In genomic region chr4:154141009-154141867, GRCm38 (mm10) we compare ENCODE assay signal across 8 mouse cellular contexts. TPM values are rescaled to one million over a fixed set of nuclear protein-coding genes. Genes with fewer than 3 reads are reported as not detected.
A peak's percentile ranks its signal among the peaks of the same experiment; 100 is the strongest.
DNase-seq lines count a peak whose midpoint lies in the region; ATAC-seq lines count a peak whose summit lies in the region.

No protein-coding gene starts in this region.

- WGBS in heart, embryonic 11.5 days (ENCODE audit: insufficient replicate concordance) = 2% methylated on average over 42 of the region's 42 CpGs
- WGBS in hindbrain, embryonic 11.5 days = 2% methylated on average over 42 of the region's 42 CpGs
- WGBS in midbrain, embryonic 13.5 days = 2% methylated on average over 42 of the region's 42 CpGs

- ATAC-seq in heart, embryonic 11.5 days (replicated peaks; ENCODE audit: insufficient number of reproducible peaks, low FRiP score, low TSS enrichment) = no peak
- no peak for ATAC-seq in hindbrain, embryonic 11.5 days (ENCODE audit: low FRiP score)
- no peak for ATAC-seq in midbrain, embryonic 13.5 days
- no peak for ATAC-seq in activated CD4-positive, CD25-positive, alpha-beta regulatory T cell, adult 4 months

- peak overlapping the region; percentile 87 for H3K4me3 ChIP-seq in heart, embryonic 11.5 days (ENCODE audit: low read depth, low read length)
- no peak overlapping the region for H3K4me3 ChIP-seq in hindbrain, embryonic 11.5 days (ENCODE audit: low read depth, low read length)
- H3K4me3 ChIP-seq in midbrain, embryonic 13.5 days (replicated peaks) = peak overlapping the region; percentile 67

- H3K27ac ChIP-seq in heart, embryonic 11.5 days (ENCODE audit: low read depth, low read length) = no peak overlapping the region
- H3K27ac ChIP-seq in hindbrain, embryonic 11.5 days (ENCODE audit: low read depth, low read length) = no peak overlapping the region
- no peak overlapping the region for H3K27ac ChIP-seq in midbrain, embryonic 13.5 days

- intact Hi-C loops in heart, postnatal 14 days (cut with DNase I) = no loop called here

- DNase-seq in heart, postnatal 14 days = no peak
- peak; percentile 25 for DNase-seq in R1 (ENCODE audit: low read depth, low spot score)
- peak; percentile 58 for DNase-seq in hindbrain, embryonic 11.5 days (ENCODE audit: low spot score)
- DNase-seq in adrenal gland, postnatal 25 days = no peak
- DNase-seq in lung, postnatal 10 days = no peak

- no peak overlapping the region for H3K9ac ChIP-seq in heart, embryonic 11.5 days (ENCODE audit: low read depth, low read length)
- no peak overlapping the region for H3K9ac ChIP-seq in hindbrain, embryonic 11.5 days (ENCODE audit: low read depth, low read length)
- no peak overlapping the region for H3K9ac ChIP-seq in midbrain, embryonic 13.5 days (replicated peaks)

- peaks cover 55% of the 10 kb centered on the region for H3K27me3 ChIP-seq in heart, embryonic 11.5 days (ENCODE audit: control insufficient read depth, insufficient read depth, low read length)
- peaks cover 50% of the 10 kb centered on the region for H3K27me3 ChIP-seq in hindbrain, embryonic 11.5 days (ENCODE audit: control insufficient read depth, insufficient read depth, low read length)
- H3K27me3 ChIP-seq in midbrain, embryonic 13.5 days = peaks cover 56% of the 10 kb centered on the region

- H3K9me3 ChIP-seq in heart, embryonic 11.5 days (replicated peaks; ENCODE audit: control insufficient read depth, low read length) = no peaks in the 10 kb centered on the region
- no peaks in the 10 kb centered on the region for H3K9me3 ChIP-seq in hindbrain, embryonic 11.5 days (ENCODE audit: control insufficient read depth, low read length)
- no peaks in the 10 kb centered on the region for H3K9me3 ChIP-seq in midbrain, embryonic 13.5 days

- peaks cover 12% of the 10 kb centered on the region for H3K4me1 ChIP-seq in heart, embryonic 11.5 days (ENCODE audit: control insufficient read depth, insufficient read depth, low read length)
- H3K4me1 ChIP-seq in hindbrain, embryonic 11.5 days (replicated peaks; ENCODE audit: control insufficient read depth, insufficient read depth, low read length) = peaks cover 10% of the 10 kb centered on the region; the same call in 1 of the 2 replicates
- peaks cover 44% of the 10 kb centered on the region for H3K4me1 ChIP-seq in midbrain, embryonic 13.5 days (replicated peaks)

- H3K36me3 ChIP-seq in heart, embryonic 11.5 days (ENCODE audit: control insufficient read depth, insufficient read depth, low read length) = no peaks in the 10 kb centered on the region
- no peaks in the 10 kb centered on the region for H3K36me3 ChIP-seq in hindbrain, embryonic 11.5 days (ENCODE audit: control insufficient read depth, insufficient read depth, low read length)
- H3K36me3 ChIP-seq in midbrain, embryonic 13.5 days = peaks cover 10% of the 10 kb centered on the region

- H3K4me2 ChIP-seq in heart, embryonic 11.5 days = peak overlapping the region; percentile 96
- H3K4me2 ChIP-seq in hindbrain, embryonic 11.5 days (replicated peaks; ENCODE audit: low read depth, low read length) = no peak overlapping the region
- peak overlapping the region; percentile 80 for H3K4me2 ChIP-seq in midbrain, embryonic 13.5 days (replicated peaks)

RNA-seq across cellular contexts. Expression of gene Wrap73, which starts 0.9 kb away (rescaled TPM):
- polyA plus RNA-seq in heart, embryonic 11.5 days (2014; fragmentation: Nextera tagmentation; extraction: Ambion mirVana) = 22.1 and 26.5 TPM in 2 replicates
- 10 to 100 TPM; 12.6 to 13.5 TPM for total RNA-seq in heart, postnatal 14 days (2021)
- 43.8 and 45.9 TPM in 2 replicates for polyA plus RNA-seq in hindbrain, embryonic 11.5 days (2014; fragmentation: Nextera tagmentation; extraction: Ambion mirVana)
- 47.8 and 50.9 TPM in 2 replicates for polyA plus RNA-seq in midbrain, embryonic 13.5 days (2015; fragmentation: Nextera tagmentation; extraction: Ambion mirVana)
- 10 to 100 TPM; 24.9 to 31.7 TPM for polyA plus RNA-seq in activated CD4-positive, CD25-positive, alpha-beta regulatory T cell, adult 4 months (2017; shearing (Covaris generic))
- total RNA-seq in adrenal gland, postnatal 25 days (2021) = 16.1 and 21.1 TPM in 2 replicates

RNA-seq across cellular contexts. Expression of gene Trp73, which starts 1.2 kb away (rescaled TPM):
- not detected in 2 replicates for polyA plus RNA-seq in heart, embryonic 11.5 days (2014; fragmentation: Nextera tagmentation; extraction: Ambion mirVana)
- total RNA-seq in heart, postnatal 14 days (2021) = under 1 TPM; 0.05 to 0.07 TPM
- polyA plus RNA-seq in hindbrain, embryonic 11.5 days (2014; fragmentation: Nextera tagmentation; extraction: Ambion mirVana) = 1.6 and 2.2 TPM in 2 replicates
- polyA plus RNA-seq in midbrain, embryonic 13.5 days (2015; fragmentation: Nextera tagmentation; extraction: Ambion mirVana) = 0.55 and 1.5 TPM in 2 replicates
- polyA plus RNA-seq in activated CD4-positive, CD25-positive, alpha-beta regulatory T cell, adult 4 months (2017; shearing (Covaris generic)) = not detected
- total RNA-seq in adrenal gland, postnatal 25 days (2021) = not detected in 2 replicates

RNA-seq across cellular contexts. Expression of gene Tprgl, which starts 19.2 kb away (rescaled TPM):
- polyA plus RNA-seq in heart, embryonic 11.5 days (2014; fragmentation: Nextera tagmentation; extraction: Ambion mirVana) = 125 and 135 TPM in 2 replicates
- 100 to 1,000 TPM; 121 to 126 TPM for total RNA-seq in heart, postnatal 14 days (2021)
- polyA plus RNA-seq in hindbrain, embryonic 11.5 days (2014; fragmentation: Nextera tagmentation; extraction: Ambion mirVana) = 139 and 141 TPM in 2 replicates
- polyA plus RNA-seq in midbrain, embryonic 13.5 days (2015; fragmentation: Nextera tagmentation; extraction: Ambion mirVana) = 161 and 173 TPM in 2 replicates
- 10 to 100 TPM; 24.7 to 26.7 TPM for polyA plus RNA-seq in activated CD4-positive, CD25-positive, alpha-beta regulatory T cell, adult 4 months (2017; shearing (Covaris generic))
- total RNA-seq in adrenal gland, postnatal 25 days (2021) = 143 and 163 TPM in 2 replicates

RNA-seq across cellular contexts. Expression of gene Megf6, which starts 29.3 kb away (rescaled TPM):
- polyA plus RNA-seq in heart, embryonic 11.5 days (2014; fragmentation: Nextera tagmentation; extraction: Ambion mirVana) = 8.6 and 8.8 TPM in 2 replicates
- total RNA-seq in heart, postnatal 14 days (2021) = 10 to 100 TPM; 18.2 to 20.6 TPM
- 14.9 and 18.2 TPM in 2 replicates for polyA plus RNA-seq in hindbrain, embryonic 11.5 days (2014; fragmentation: Nextera tagmentation; extraction: Ambion mirVana)
- 6.8 and 6.9 TPM in 2 replicates for polyA plus RNA-seq in midbrain, embryonic 13.5 days (2015; fragmentation: Nextera tagmentation; extraction: Ambion mirVana)
- polyA plus RNA-seq in activated CD4-positive, CD25-positive, alpha-beta regulatory T cell, adult 4 months (2017; shearing (Covaris generic)) = not detected
- 1.9 and 2.2 TPM in 2 replicates for total RNA-seq in adrenal gland, postnatal 25 days (2021)

Comparison
In these comparisons a context has a peak if more than half of its experiments do, and no peak if none do; other contexts are left out.
1. DNase-seq: peak in R1 (single experiment) and hindbrain, embryonic 11.5 days (single experiment); none in heart, postnatal 14 days (0 of 2), adrenal gland, postnatal 25 days (single experiment) and lung, postnatal 10 days (single experiment).